Mouse (Mus musculus): ENCODE results near the gene Arl6ip4. TPM values are rescaled to one million over a fixed set of nuclear protein-coding genes. Genes with fewer than 3 reads are reported as not detected.

The Arl6ip4 gene
- total RNA-seq, 1 experiment from 2014 or later: 116 TPM

- ATAC-seq (replicated peaks; ENCODE audit: low read depth, poor library complexity, severe bottlenecking): no peak
These were observed 22.6 kb upstream of the Arl6ip4 start for GRCm38 (mm10) chr5:124093120-124093794.

DNA sequence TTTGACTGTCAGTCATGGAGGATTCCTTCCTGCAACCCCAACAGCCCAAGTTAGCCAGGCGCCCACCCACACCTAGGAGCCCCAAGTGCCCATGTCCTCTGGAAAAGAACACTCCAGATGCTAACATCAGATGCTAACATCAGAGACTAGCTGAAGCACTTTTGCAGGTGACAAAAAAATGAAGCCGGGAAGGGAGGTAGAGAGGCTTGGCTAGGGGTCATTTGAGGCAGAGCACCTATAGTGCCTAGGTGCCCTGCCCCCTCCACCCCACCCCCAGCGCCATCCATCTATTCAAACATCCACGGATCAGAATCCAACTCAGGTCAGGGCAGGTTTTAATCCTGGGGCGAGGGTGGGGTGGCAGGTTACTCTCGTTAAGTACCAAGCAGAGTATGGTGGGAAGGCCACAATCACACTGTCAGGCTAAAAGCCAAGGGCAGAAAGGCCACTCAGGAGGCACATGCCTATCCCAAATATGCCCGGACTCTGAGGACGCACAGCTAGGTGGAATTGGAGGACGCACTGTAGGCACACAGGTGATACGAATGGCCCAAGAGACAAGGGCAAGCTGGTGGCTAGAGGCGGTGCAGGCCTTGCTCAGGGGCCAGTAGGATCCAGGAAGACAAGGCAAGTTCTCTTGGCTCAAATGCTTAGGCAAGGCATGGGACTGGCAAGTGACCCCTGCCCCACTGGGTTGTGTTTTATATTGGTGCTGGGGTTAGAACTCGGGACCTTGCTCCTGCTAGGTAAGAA, 21.9 kb upstream of the Arl6ip4 start:
- no peak for ATAC-seq (replicated peaks; ENCODE audit: low read depth, poor library complexity, severe bottlenecking)

DNA sequence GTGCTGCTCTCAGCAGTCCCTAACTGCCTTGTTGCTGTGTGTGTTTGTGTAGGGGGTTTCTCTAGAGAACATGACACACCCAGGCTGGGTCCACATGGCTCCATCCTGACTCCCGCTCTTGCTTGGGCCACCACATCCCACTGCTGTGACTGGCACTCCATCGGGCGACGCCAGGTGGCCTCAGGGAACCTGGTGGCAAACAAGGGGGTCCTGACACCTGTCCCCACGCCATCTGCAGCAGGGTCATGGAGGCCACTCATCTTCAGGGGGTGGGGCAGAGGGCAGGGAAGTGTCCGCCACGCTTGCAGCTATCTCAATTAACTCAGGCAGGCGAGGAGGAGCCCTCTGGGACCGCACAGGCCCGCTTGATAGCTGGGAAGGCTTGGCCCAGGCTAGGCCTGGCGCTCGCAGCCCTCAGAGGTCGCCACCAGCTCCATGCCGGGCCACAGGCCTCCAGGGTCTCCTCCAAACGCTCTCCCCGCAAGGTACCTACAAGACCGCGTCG, 20.8 kb upstream of the Arl6ip4 start:
- ATAC-seq (replicated peaks; ENCODE audit: low read depth, poor library complexity, severe bottlenecking): peak; percentile 9

DNA sequence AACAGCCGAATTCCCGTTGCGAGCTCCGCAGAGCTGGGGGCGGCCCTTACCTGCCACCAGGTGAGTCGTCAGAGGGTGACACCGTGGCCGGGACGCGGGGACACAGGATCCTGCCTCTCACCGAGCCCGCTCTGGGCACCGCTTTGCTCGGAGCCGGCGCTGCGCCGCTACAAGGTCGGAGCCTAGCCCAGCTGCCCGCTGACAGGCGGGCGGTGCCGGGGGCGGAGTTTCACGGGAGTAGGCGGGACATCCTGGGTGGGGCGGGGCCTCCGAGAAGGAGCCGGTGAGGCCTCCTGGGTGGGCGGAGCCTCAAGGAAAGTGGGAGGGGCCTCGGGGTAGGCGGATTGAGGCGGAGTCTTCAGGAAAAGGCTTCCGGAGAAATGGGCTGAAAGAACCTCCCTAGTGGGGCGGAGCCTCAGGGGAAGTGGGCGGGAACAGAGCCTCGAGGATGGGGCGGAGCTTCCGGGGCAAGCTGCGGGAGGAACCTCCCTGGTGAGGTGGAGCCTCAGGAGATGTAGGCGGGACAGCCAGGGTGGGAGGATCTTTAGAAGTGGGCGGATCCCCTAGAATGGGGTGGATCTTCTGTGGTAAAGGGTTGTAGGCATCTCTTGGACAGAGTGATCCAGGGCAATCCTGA, 20.2 kb upstream of the Arl6ip4 start, which contains the start of gene Abcb9:
Gene Abcb9 (minus strand): TSS at position 203 of the 637 bp plus-strand sequence.
- peak; percentile 88 for ATAC-seq (replicated peaks; ENCODE audit: low read depth, poor library complexity, severe bottlenecking)

- no peak for ATAC-seq (replicated peaks; ENCODE audit: low read depth, poor library complexity, severe bottlenecking)
These were observed 17.0 kb upstream of the Arl6ip4 start for GRCm38 (mm10) chr5:124098923-124099322.

- ATAC-seq (replicated peaks; ENCODE audit: low read depth, poor library complexity, severe bottlenecking): no peak
These were observed 15.5 kb upstream of the Arl6ip4 start for GRCm38 (mm10) chr5:124100128-124101044.

DNA sequence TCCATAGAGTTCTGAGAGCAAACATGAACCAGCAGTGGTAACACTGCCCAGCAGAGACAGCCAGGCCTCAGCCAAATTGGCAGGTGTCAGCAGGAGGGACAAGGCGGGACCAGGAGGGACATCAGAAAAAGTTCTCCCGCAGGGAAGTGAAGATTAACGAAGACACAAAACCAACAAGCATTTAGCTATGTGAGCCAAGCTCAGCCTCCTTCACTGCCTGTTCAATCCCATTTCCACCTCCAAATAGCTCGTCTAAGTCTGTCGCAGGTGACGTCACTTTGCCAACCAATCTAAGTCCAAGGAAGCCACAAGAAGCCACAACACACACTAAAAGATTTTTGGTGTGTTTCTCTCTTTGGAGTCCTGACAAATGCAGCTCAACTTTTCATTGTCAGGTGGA, 13.6 kb upstream of the Arl6ip4 start:
- no peak for ATAC-seq (replicated peaks; ENCODE audit: low read depth, poor library complexity, severe bottlenecking)

DNA sequence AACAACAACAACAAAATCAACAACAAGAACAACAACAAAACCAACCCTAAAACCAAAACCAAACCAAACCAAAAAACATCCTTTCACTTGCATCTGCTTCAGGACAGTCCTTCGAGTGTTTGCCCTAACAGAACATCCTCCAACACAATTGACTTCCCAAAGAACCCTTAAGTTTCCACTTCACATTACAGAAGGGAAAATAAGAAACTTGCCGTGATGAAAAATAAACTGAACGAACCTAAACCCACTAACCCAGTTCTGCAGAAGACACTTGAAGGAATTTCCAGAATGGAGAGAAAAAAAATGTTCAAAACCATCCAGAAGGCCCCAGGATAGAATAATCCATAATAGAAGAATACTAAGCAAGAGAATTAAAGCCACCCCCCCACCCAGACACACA, 12.9 kb upstream of the Arl6ip4 start:
- ATAC-seq (replicated peaks; ENCODE audit: low read depth, poor library complexity, severe bottlenecking): no peak

- ATAC-seq (replicated peaks; ENCODE audit: low read depth, poor library complexity, severe bottlenecking): no peak
These were observed 12.3 kb upstream of the Arl6ip4 start for GRCm38 (mm10) chr5:124103552-124103951.

GRCm38 (mm10) chr5:124111077-124111741, 4.7 kb upstream of the Arl6ip4 start:
- no peak for ATAC-seq (replicated peaks; ENCODE audit: low read depth, poor library complexity, severe bottlenecking)

DNA sequence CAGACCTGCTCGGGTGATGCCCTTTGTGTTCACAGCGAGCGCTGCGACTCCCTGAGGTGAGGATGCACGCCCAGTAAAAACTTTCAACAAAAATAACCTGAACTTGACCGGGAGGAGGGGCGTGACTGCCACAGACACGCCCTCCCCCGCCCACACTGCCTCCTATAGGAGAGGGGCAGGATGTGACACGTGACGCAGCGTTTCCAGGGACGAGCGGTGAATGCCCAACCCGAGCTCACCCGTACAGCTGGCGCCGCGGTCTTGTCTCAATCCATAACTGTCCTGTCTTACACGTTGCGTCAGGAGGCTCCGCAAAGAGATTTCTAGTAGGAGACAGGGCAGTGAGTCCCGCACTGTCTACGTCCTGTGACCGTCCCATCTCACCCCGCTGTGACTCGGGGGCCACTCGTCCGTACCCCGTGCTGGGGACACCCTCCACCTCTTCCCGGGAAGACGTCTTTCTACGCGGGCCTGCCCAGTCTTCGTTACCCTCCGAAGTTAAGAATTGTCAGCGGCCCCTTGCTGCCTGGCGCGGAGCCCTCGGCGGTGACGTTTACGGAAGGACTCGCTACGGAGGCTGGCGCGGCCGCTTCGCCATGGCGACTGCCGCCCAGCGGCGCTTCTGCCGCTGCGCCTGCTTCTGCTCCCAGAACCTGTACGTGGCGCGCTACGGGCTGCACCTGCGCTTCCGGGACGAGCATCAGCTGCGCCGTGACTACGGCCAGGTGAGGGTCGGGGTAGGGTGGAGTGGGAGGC, 4.0 kb upstream of the Arl6ip4 start, which contains the start of gene Ogfod2:
Gene Ogfod2 (plus strand): TSS at position 556 of the 756 bp plus-strand sequence.
- ATAC-seq (replicated peaks; ENCODE audit: low read depth, poor library complexity, severe bottlenecking): peak; percentile 88

DNA sequence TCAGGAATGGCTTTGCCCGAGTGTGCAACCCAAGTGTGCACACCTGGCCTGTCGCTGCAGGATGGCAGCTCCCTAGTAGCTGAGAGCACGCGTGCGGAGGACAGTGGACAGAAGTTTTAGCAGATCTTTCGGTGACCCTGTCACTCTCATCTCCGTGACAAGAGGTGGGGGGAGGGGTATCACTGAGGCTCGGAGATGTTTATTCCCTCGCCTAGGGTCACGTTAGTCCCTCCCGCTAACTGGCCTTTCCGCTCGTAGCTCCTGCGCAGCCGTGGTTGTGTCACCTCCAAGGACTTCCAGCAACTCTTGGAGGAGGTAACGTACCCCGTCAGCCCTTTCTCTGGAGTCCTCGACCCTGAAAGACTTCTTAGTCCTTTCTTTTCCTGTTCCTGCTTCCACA, 3.4 kb upstream of the Arl6ip4 start:
- no peak for ATAC-seq (replicated peaks; ENCODE audit: low read depth, poor library complexity, severe bottlenecking)

DNA sequence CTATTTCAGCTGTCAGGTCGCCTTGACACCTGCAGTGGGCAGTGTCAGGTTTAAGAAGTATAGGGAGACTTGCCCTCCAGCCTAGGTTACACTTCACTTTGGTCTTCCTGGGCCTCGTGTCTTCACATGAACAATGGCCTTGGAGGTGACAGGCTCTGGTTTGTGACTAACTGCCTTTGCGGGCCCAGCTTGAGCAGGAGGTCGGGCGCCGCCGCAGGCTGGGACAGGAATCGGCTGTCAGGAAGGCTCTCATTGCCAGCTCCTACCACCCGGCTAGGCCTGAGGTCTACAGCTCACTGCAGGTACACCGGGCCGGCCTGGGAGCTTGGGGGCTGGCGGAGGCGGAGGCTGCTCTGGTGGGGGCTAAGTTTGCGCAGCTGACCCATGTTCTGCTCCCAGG, 2.9 kb upstream of the Arl6ip4 start:
- peak; percentile 45 for ATAC-seq (replicated peaks; ENCODE audit: low read depth, poor library complexity, severe bottlenecking)

GRCm38 (mm10) chr5:124114276-124115025, 1.4 kb upstream of the Arl6ip4 start:
- no peak for ATAC-seq (replicated peaks; ENCODE audit: low read depth, poor library complexity, severe bottlenecking)

- no peak for ATAC-seq (replicated peaks; ENCODE audit: low read depth, poor library complexity, severe bottlenecking)
These were observed 358 bp upstream of the Arl6ip4 start for GRCm38 (mm10) chr5:124115531-124115930.

- ATAC-seq (replicated peaks; ENCODE audit: low read depth, poor library complexity, severe bottlenecking): no peak
These were observed 3.3 kb downstream of the Arl6ip4 start for GRCm38 (mm10) chr5:124119204-124119603.

DNA sequence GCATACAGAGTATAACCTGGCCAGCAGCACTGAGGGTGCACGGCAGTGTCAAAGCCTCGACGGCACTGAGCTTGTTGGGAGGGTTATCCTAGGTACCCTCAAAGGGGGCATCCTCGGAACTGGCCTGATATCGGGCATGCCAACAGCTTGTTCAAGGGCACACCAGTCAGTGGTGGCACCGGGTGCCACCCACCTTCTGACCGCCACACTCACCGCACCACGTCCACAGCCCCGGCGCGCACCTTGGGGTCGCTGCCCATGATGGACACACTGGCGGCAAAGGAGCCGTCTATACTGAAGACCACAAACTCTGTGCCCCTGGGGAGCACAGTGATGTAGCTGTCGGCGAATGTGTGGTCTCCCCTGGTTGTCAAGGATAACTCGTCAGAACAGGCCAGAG, 6.5 kb downstream of the Arl6ip4 start:
- ATAC-seq (replicated peaks; ENCODE audit: low read depth, poor library complexity, severe bottlenecking): no peak

DNA sequence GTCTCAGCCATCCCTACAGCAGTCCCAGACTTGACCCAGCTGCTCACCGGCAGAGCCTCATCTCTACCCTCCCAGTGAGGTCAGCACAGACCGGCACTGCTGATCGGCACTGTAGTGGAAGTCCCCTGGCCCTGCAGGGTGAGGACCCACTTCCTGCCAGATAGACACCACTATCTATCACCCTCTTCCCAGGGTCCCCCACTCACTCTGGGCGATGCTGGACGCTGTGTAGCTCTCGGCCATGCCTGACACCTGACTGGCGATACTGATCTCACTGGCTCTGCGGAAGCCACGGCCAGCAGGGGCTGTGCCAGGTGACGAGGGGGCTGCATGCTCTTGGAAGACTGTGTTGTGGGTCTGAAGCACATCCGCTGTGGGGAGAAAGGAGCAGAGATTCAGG, 9.2 kb downstream of the Arl6ip4 start:
- ATAC-seq (replicated peaks; ENCODE audit: low read depth, poor library complexity, severe bottlenecking): no peak
